Mouse (Mus musculus): ENCODE measurements around the gene Zfp217.

Gene Zfp217

DNA sequence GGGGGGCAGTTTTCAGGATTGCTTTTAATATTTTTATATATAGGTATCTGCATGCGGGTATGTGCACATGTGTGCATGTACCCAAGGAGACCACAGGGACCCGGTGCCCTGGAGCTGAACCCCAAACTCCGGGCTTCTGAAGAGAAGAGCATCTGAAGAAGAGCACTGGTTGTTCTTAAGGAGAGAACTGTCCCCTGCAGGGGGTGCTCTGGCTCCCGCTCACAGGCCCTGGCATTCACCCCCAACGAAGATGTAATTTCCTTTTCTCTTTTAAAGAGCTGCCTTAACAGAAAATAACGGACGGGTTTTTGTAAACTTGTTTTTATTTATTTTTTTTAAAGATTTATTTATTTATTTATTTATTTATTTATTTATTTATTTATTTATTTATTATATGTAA, 46.0 kb downstream of the Zfp217 start:
- DNase-seq (ENCODE audit: low spot score in 2 of 2): no peak

GRCm38 (mm10) chr2:170101132-170101531, 46.8 kb downstream of the Zfp217 start:
- DNase-seq (ENCODE audit: low spot score in 2 of 2): peak; percentile 86 to 97

- DNase-seq (ENCODE audit: low spot score in 2 of 2): no peak
Measured at GRCm38 (mm10) chr2:170094871-170095270, 53.0 kb downstream of the Zfp217 start.

- no peak for DNase-seq (ENCODE audit: low spot score in 2 of 2)
Measured at GRCm38 (mm10) chr2:170094220-170094619, 53.7 kb downstream of the Zfp217 start.

- DNase-seq (ENCODE audit: low spot score in 2 of 2): no peak
Measured at GRCm38 (mm10) chr2:170091563-170092443, 56.1 kb downstream of the Zfp217 start.

DNA sequence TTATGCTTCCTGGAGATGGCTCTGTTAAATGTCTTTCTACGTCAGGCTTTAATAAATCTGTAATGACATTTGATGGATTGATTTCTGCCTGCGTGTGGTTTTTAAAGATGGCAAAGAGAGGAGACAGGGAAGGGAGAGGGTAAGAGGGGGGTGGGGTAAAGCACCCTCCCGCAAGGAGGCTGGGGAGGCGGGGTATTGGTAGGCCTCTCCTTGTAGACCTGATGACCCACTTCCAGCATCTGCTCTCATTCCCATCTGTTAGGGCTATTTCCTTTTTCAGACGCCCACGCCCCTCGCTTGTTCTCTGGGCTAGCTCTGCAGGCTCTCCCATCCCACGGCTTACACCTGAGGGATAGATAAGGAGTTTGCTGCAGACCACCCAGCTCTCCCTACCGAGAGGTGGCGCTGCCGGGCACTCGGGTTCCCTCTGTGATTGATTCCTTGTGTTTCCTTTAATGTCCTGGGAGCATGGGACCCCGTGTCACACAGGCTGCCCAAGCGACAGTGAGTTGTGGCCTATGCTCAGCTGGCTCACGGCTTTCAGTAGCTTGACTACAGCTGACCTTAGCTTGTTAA, 69.4 kb downstream of the Zfp217 start:
- no peak for DNase-seq (ENCODE audit: low spot score in 2 of 2)

DNA sequence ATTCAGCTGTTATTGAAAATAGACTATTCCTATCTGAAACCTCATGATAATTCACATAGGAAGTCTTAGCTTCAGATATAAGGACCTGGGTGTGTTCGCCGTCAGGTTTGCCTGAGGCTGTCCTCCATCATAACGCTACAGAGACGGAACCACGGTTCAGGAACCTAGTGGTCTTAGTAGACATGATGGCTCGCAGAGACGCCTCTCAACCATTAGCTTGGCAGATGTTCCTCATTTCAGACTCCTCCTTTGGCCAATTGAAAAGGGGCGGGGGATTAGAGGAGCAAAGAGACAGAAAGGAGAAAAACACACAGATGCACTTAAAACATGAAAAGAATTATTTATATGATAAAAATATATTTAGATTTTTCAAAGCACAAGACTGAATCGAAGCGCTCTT, 69.9 kb downstream of the Zfp217 start:
- no peak for DNase-seq (ENCODE audit: low spot score in 2 of 2)

- no peak for DNase-seq (ENCODE audit: low spot score in 2 of 2)
Measured at GRCm38 (mm10) chr2:170076941-170077490, 70.9 kb downstream of the Zfp217 start.

DNA sequence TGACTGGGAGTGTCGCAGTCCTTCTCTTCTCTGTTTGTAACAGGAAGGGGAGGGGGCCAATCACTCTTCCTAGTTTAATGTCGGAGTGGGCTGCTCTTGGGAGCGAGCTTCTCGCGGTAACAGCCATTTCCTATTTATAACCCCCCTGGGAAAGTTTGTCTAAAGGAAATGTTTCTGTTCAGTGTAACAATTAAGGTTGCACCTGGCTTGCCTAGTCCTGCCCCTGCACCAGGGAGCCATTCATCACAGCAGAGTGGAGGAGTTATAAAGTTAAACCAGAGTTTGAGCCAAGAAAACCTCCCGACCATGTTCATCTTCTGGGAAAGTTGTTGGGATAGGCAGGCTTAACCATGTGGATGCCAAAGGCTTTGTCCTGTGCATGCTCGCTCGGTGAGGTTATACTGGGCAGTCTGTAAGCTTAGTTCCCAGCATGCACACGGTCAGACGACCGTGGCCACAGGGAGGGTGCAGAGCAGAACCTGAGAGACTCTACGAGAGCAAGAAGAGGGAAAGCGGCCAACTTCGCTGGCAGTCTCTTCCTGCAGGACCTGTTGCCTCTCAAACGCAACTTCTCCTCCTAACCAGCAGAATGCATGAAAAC, 77.2 kb downstream of the Zfp217 start:
- peak in 1 of 2 experiments; percentile 55 for DNase-seq (ENCODE audit: low spot score in 2 of 2)

DNA sequence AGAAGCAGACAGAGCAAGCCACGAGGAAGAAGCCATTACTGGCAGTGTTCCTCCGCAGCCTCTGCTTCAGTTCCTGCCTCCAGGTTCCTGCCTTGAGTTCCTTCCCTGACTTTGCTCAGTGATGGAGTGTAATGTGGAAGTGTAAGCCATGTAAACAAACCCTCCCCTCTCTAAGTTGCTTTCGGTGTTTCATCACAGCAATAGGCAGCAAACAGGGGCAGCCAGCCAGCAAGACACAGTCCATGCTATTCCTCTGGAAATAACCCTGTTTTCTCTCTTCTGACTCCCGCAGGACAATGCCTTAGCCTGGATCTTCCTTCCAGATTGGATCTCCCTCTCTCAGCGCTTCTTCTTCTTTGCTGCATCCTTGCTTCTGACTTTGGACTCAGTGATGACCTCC, 77.9 kb downstream of the Zfp217 start:
- DNase-seq (ENCODE audit: low spot score in 2 of 2): no peak

DNA sequence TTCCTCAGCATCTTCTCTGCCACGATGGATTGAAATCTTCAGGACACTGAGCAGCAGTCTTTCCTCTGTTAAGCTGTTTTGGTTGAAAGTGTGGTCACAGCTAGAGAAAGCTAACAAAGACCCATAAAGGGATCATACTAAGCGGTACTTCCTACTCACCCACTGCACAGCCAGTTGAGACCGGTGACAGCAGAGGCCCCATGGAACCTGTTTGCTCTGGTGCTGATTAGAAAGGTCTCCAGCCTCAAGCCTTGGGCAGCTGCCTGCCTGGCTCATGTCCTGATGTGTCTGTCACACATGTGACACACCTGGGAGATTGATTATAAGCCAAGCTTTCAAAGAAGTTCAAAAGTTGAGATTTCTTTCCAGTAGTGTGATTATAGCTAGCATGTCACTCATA, 85.5 kb downstream of the Zfp217 start:
- no peak for DNase-seq (ENCODE audit: low spot score in 2 of 2)

GRCm38 (mm10) chr2:170060066-170060465, 87.8 kb downstream of the Zfp217 start:
- no peak for DNase-seq (ENCODE audit: low spot score in 2 of 2)

GRCm38 (mm10) chr2:170058774-170059173, 89.1 kb downstream of the Zfp217 start:
- no peak for DNase-seq (ENCODE audit: low spot score in 2 of 2)
